ENCODE assay signal across 9 mouse cellular contexts in genomic region chrX:44789761-44790411, GRCm38 (mm10). TPM values are rescaled to one million over a fixed set of nuclear protein-coding genes. Genes with fewer than 3 reads are reported as not detected.
DNase-seq lines count a peak whose midpoint lies in the region; ATAC-seq and TF ChIP-seq lines count a peak whose summit lies in the region.
"Had no signal": no experiment of that assay in that cellular context is flagged by ENCODE, and none has a peak within 500 bp of the region (broad histone marks: within the 10 kb centered on the region; RNA-seq: fewer than 3 reads in every experiment).

Dcaf12l1 (minus strand) TSS chrX:44790197.

- H3K36me3 ChIP-seq in ES-E14 (ENCODE audit: control insufficient read depth, insufficient read depth, low read length, poor library complexity, severe bottlenecking) = no peaks in the 10 kb centered on the region
- H3K36me3 ChIP-seq in hindbrain, embryonic 11.5 days (ENCODE audit: control insufficient read depth, insufficient read depth, low read length) = no peaks in the 10 kb centered on the region
- H3K36me3 ChIP-seq in lung, embryonic 14.5 days (ENCODE audit: insufficient read depth) = no peaks in the 10 kb centered on the region

- peak within 1 kb of the TSS; percentile 67 to 82 for H3K4me3 ChIP-seq in ES-E14 (ENCODE audit: insufficient read depth in 1 of 2, low read depth in 1 of 2, low read length in 2 of 2, poor library complexity in 1 of 2, severe bottlenecking in 1 of 2)
- H3K4me3 ChIP-seq in cerebellum, adult 2 months (replicated peaks; ENCODE audit: insufficient read depth, low read depth, low read length) = peak within 1 kb of the TSS; percentile 72
- peak within 1 kb of the TSS; percentile 42 for H3K4me3 ChIP-seq in hindbrain, embryonic 11.5 days (ENCODE audit: low read depth, low read length)
- H3K4me3 ChIP-seq in lung, embryonic 14.5 days (ENCODE audit: low read depth, low read length) = peak within 1 kb of the TSS; percentile 40

- in situ Hi-C loops in ES-E14 (cut with MboI; ENCODE audit: low sequenced_read_pairs in 2 of 2, unreplicated experiment in 2 of 2) = no loop called here

- H3K27me3 ChIP-seq in cerebellum, adult 2 months (ENCODE audit: control insufficient read depth, insufficient read depth, low read length) = no peaks in the 10 kb centered on the region
- H3K27me3 ChIP-seq in hindbrain, embryonic 11.5 days (ENCODE audit: control insufficient read depth, insufficient read depth, low read length) = no peaks in the 10 kb centered on the region
- no peaks in the 10 kb centered on the region for H3K27me3 ChIP-seq in lung, embryonic 14.5 days (ENCODE audit: insufficient read depth, low read length)

- ATAC-seq in hindbrain, embryonic 11.5 days (ENCODE audit: low FRiP score) = peak; percentile 97
- ATAC-seq in lung, embryonic 14.5 days (ENCODE audit: insufficient read depth) = peak; percentile 97

- TF ChIP-seq POLR2A in cerebellum, adult 2 months (IDR thresholded peaks at IDR 0.05; ENCODE audit: borderline replicate concordance, insufficient read depth, low read length) = 0 out of 2 replicates have a peak, but pooled peaks have one; percentile 8

- WGBS in cerebellum, adult 2 months = 9% methylated on average over 47 of the region's 47 CpGs
- 15% methylated on average over 46 of the region's 47 CpGs for WGBS in hindbrain, embryonic 11.5 days
- 10% methylated on average over 47 of the region's 47 CpGs for WGBS in lung, embryonic 14.5 days

- H3K9me3 ChIP-seq in ES-E14 (ENCODE audit: control insufficient read depth, insufficient read depth, low read depth, low read length) = no peaks in the 10 kb centered on the region
- no peaks in the 10 kb centered on the region for H3K9me3 ChIP-seq in hindbrain, embryonic 11.5 days (ENCODE audit: control insufficient read depth, low read length)
- H3K9me3 ChIP-seq in lung, embryonic 14.5 days (ENCODE audit: low read depth, low read length) = no peaks in the 10 kb centered on the region

- H3K27ac ChIP-seq in ES-E14 (ENCODE audit: insufficient read depth, low read depth, low read length, poor library complexity, severe bottlenecking) = no peak within 1 kb of the TSS
- no peak within 1 kb of the TSS for H3K27ac ChIP-seq in cerebellum, adult 2 months (ENCODE audit: insufficient read depth, low read length)
- H3K27ac ChIP-seq in hindbrain, embryonic 11.5 days (ENCODE audit: low read depth, low read length) = no peak within 1 kb of the TSS
- no peak within 1 kb of the TSS for H3K27ac ChIP-seq in lung, embryonic 14.5 days (ENCODE audit: low read depth)

- peak within 1 kb of the TSS; percentile 35 for H3K4me2 ChIP-seq in hindbrain, embryonic 11.5 days (replicated peaks; ENCODE audit: low read depth, low read length)
- H3K4me2 ChIP-seq in lung, embryonic 14.5 days = peak within 1 kb of the TSS; percentile 73

- peaks cover 0 to 8% of the 10 kb centered on the region in 2 experiments; a peak in 1 of 4 replicates for H3K4me1 ChIP-seq in ES-E14 (ENCODE audit: control insufficient read depth in 2 of 2, insufficient read depth in 2 of 2, low read length in 2 of 2, poor library complexity in 1 of 2)
- no peaks in the 10 kb centered on the region for H3K4me1 ChIP-seq in cerebellum, adult 2 months (ENCODE audit: control insufficient read depth, insufficient read depth, low read length)
- no peaks in the 10 kb centered on the region for H3K4me1 ChIP-seq in hindbrain, embryonic 11.5 days (replicated peaks; ENCODE audit: control insufficient read depth, insufficient read depth, low read length)
- no peaks in the 10 kb centered on the region for H3K4me1 ChIP-seq in lung, embryonic 14.5 days (ENCODE audit: insufficient read depth)

- peak; percentile 41 for TF ChIP-seq CTCF in cerebellum, adult 2 months (IDR thresholded peaks at IDR 0.05; ENCODE audit: borderline replicate concordance, insufficient read depth, low read depth, low read length)
- TF ChIP-seq CTCF in lung, embryonic 14.5 days (IDR thresholded peaks at IDR 0.05; ENCODE audit: low read depth) = peak; percentile 40

- DNase-seq in ES-E14 (ENCODE audit: low read depth, low spot score) = peak; percentile 57
- DNase-seq in cerebellum, adult 2 months = peak; percentile 80
- DNase-seq in forelimb bud, embryonic 11.5 days (ENCODE audit: low read depth, low spot score) = peak; percentile 56
- DNase-seq in hindbrain, embryonic 11.5 days (ENCODE audit: low spot score) = peak; percentile 72
- DNase-seq in layer of hippocampus, postnatal 10 days (ENCODE audit: low spot score in 2 of 2) = peak; percentile 46 to 72
- DNase-seq in lung, embryonic 14.5 days = peak; percentile 71
- peak; percentile 2 for DNase-seq in retina, adult 2 months (ENCODE audit: low read depth, low spot score)
- DNase-seq in urinary bladder, postnatal 25 days (ENCODE audit: low spot score) = peak; percentile 58

- H3K9ac ChIP-seq in ES-E14 (ENCODE audit: insufficient read depth, low read depth, low read length, poor library complexity, severe bottlenecking) = peak within 1 kb of the TSS; percentile 82
- H3K9ac ChIP-seq in hindbrain, embryonic 11.5 days (ENCODE audit: low read depth, low read length) = peak within 1 kb of the TSS; percentile 56
- H3K9ac ChIP-seq in lung, embryonic 14.5 days = peak within 1 kb of the TSS; percentile 40

TF ChIP-seq in ES-E14, 5 proteins besides CTCF, POLR2A, EP300 and RAD21:
- TF ChIP-seq ZC3H11A (IDR thresholded peaks at IDR 0.05; ENCODE audit: borderline replicate concordance, low read depth, low read length) (no peak), MAFK (IDR thresholded peaks at IDR 0.05; ENCODE audit: insufficient read depth, low read depth, low read length) (no peak), CHD2 (IDR thresholded peaks at IDR 0.05; ENCODE audit: low read depth, low read length) (no peak), ZNF384 (IDR thresholded peaks at IDR 0.05; ENCODE audit: low read depth, low read length) (no peak), HCFC1 (IDR thresholded peaks at IDR 0.05; ENCODE audit: borderline replicate concordance, insufficient read depth, low read length) (no peak)

RNA-seq across cellular contexts. Expression of gene Dcaf12l1, which starts in this region (rescaled TPM):
- 6.7 and 24.1 TPM in 2 replicates for total RNA-seq in ES-E14 (2012; rRNA removed)
- polyA plus RNA-seq in cerebellum, adult 2 months (2012; rRNA removed) = 15.8 and 16.9 TPM in 2 replicates
- 6.7 and 7.2 TPM in 2 replicates for polyA plus RNA-seq in hindbrain, embryonic 11.5 days (2014; fragmentation: Nextera tagmentation; extraction: Ambion mirVana)
- 10 to 100 TPM; 30.4 to 33.8 TPM for total RNA-seq in layer of hippocampus, postnatal 10 days (2021)
- polyA plus RNA-seq in lung, embryonic 14.5 days (2014; fragmentation: Nextera tagmentation; extraction: Ambion mirVana) = 3.0 and 3.3 TPM in 2 replicates
- total RNA-seq: MEL had no signal

Comparison
In these comparisons a context has a peak if more than half of its experiments do, and no peak if none do; other contexts are left out.
1. DNase-seq: peak in every context shown above with its lines; median percentile 80 in cerebellum, adult 2 months; 72 in hindbrain, embryonic 11.5 days; 71 in lung, embryonic 14.5 days; 59 in layer of hippocampus, postnatal 10 days; 58 in urinary bladder, postnatal 25 days; 57 in ES-E14; 56 in forelimb bud, embryonic 11.5 days; 2 in retina, adult 2 months.